ENCODE assay signal across 8 mouse cellular contexts in the genomic region with DNA sequence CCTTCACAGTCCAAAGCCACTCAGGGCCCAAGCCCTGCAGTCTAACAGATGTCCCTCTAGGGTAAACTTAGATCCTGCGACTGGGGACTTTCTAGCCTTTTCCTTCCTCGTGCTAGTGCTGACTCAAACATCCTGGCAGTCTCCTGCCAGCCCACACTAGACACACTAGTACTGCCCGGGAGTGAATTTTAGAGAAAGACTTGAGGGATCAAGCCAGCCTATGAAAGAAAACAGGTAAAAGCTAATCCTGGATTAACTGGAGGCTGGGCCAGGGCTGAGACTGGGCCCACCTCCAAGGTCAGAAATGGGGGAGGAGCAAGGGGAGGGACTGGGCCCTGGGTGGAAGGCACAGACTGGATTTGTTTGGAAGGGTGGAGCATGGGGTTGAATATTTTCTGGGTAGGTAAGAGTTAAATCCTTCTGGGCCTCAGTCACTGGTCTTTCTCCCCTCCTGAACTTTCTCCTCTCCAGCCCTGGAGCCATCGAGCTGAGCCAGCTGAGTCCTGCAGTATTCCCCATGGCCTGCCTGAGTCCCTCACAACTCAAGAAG. TPM values are rescaled to one million over a fixed set of nuclear protein-coding genes. Genes with fewer than 3 reads are reported as not detected.
DNase-seq lines count a peak whose midpoint lies in the region; ATAC-seq and TF ChIP-seq lines count a peak whose summit lies in the region.

No protein-coding gene starts in this region.

- no peaks in the 10 kb centered on the region for H3K9me3 ChIP-seq in neural tube, embryonic 13.5 days
- H3K9me3 ChIP-seq in lung, embryonic 15.5 days: no peaks in the 10 kb centered on the region

- H3K9ac ChIP-seq in neural tube, embryonic 13.5 days: no peak overlapping the region
- no peak overlapping the region for H3K9ac ChIP-seq in lung, embryonic 15.5 days

- H3K36me3 ChIP-seq in neural tube, embryonic 13.5 days: peaks cover 35% of the 10 kb centered on the region
- H3K36me3 ChIP-seq in kidney, adult 2 months (ENCODE audit: control insufficient read depth, insufficient read depth, low read length): no peaks in the 10 kb centered on the region
- H3K36me3 ChIP-seq in lung, embryonic 15.5 days: peaks cover 21% of the 10 kb centered on the region; the same call in 1 of the 2 replicates

- 32% methylated on average over 4 of the region's 4 CpGs for WGBS in neural tube, embryonic 13.5 days
- WGBS in kidney, adult 2 months: 3% methylated on average over 4 of the region's 4 CpGs
- WGBS in lung, embryonic 15.5 days: 5% methylated on average over 4 of the region's 4 CpGs

- H3K27me3 ChIP-seq in neural tube, embryonic 13.5 days: no peaks in the 10 kb centered on the region
- no peaks in the 10 kb centered on the region for H3K27me3 ChIP-seq in kidney, adult 2 months (replicated peaks; ENCODE audit: control insufficient read depth, insufficient read depth, low read length)
- H3K27me3 ChIP-seq in lung, embryonic 15.5 days: no peaks in the 10 kb centered on the region

- TF ChIP-seq POLR2A in kidney, adult 2 months (IDR thresholded peaks at IDR 0.05; ENCODE audit: low read depth, low read length): peak; percentile 76

- ATAC-seq in neural tube, embryonic 13.5 days (ENCODE audit: low read depth): no peak
- ATAC-seq in lung, embryonic 15.5 days (ENCODE audit: borderline replicate concordance, extremely low read depth, low FRiP score, low TSS enrichment): peak; percentile 69

- no peak overlapping the region for H3K4me2 ChIP-seq in neural tube, embryonic 13.5 days
- H3K4me2 ChIP-seq in lung, embryonic 15.5 days: peak overlapping the region; percentile 32; the same call in 1 of the 2 replicates

- no peak overlapping the region for H3K4me3 ChIP-seq in neural tube, embryonic 13.5 days
- H3K4me3 ChIP-seq in kidney, adult 2 months (ENCODE audit: insufficient read depth, low read depth, low read length): peak overlapping the region; percentile 39
- peak overlapping the region; percentile 4; the same call in 1 of the 2 replicates for H3K4me3 ChIP-seq in lung, embryonic 15.5 days

- no peak for TF ChIP-seq CTCF in kidney, adult 2 months (conservative IDR thresholded peaks at IDR 0.05; ENCODE audit: insufficient read depth, insufficient read length, low read depth, low read length)

- H3K27ac ChIP-seq in neural tube, embryonic 13.5 days (replicated peaks): peak overlapping the region; percentile 80
- peak overlapping the region; percentile 93 for H3K27ac ChIP-seq in kidney, adult 2 months (ENCODE audit: insufficient read depth, low read depth, low read length)
- H3K27ac ChIP-seq in lung, embryonic 15.5 days: peak overlapping the region; percentile 87

- H3K4me1 ChIP-seq in neural tube, embryonic 13.5 days (replicated peaks): peaks cover 53% of the 10 kb centered on the region
- peaks cover 55% of the 10 kb centered on the region for H3K4me1 ChIP-seq in kidney, adult 2 months (ENCODE audit: control insufficient read depth, insufficient read depth, low read length)
- peaks cover 44% of the 10 kb centered on the region for H3K4me1 ChIP-seq in lung, embryonic 15.5 days

- no peak for DNase-seq in neural tube, embryonic 10.5 days (ENCODE audit: extremely low spot score, low spot score)
- DNase-seq in embryo, embryonic 11 days: peak; percentile 61
- peak; percentile 86 for DNase-seq in heart, adult 8-10 months (ENCODE audit: low spot score)
- peak; percentile 97 for DNase-seq in kidney, adult 2 months
- peak; percentile 69 for DNase-seq in skeletal muscle tissue, adult 2 months (ENCODE audit: low read depth, low spot score)
- DNase-seq in thymus, adult 18-20 months: no peak

RNA-seq across cellular contexts. Expression of a gene that starts 0.5 kb away (rescaled TPM):
- 4.3 and 4.8 TPM in 2 replicates for polyA plus RNA-seq in neural tube, embryonic 13.5 days (2015; fragmentation: Nextera tagmentation; extraction: Ambion mirVana)
- total RNA-seq in heart, adult 8-10 months (2022): 100 to 1,000 TPM in 3 of 4 experiments, 10 to 100 TPM in 1; 97.7 to 135 (median 112) TPM
- 117 and 130 TPM in 2 replicates for polyA plus RNA-seq in kidney, adult 2 months (2012; rRNA removed)
- polyA plus RNA-seq in lung, embryonic 15.5 days (2015; fragmentation: Nextera tagmentation; extraction: Ambion mirVana): 7.1 and 7.3 TPM in 2 replicates

RNA-seq across cellular contexts. Expression of a gene that starts 14.4 kb away (rescaled TPM):
- not detected in 2 replicates for polyA plus RNA-seq in neural tube, embryonic 13.5 days (2015; fragmentation: Nextera tagmentation; extraction: Ambion mirVana)
- total RNA-seq in heart, adult 8-10 months (2022): 1 to 10 TPM in 2 of 4 experiments, not detected in 2; 1.3 to 3.7 TPM
- not detected in 2 replicates for polyA plus RNA-seq in kidney, adult 2 months (2012; rRNA removed)
- not detected in 2 replicates for polyA plus RNA-seq in lung, embryonic 15.5 days (2015; fragmentation: Nextera tagmentation; extraction: Ambion mirVana)

RNA-seq across cellular contexts. Expression of a gene that starts 19.7 kb away (rescaled TPM):
- polyA plus RNA-seq in neural tube, embryonic 13.5 days (2015; fragmentation: Nextera tagmentation; extraction: Ambion mirVana): 33.1 and 35.6 TPM in 2 replicates
- total RNA-seq in heart, adult 8-10 months (2022): 10 to 100 TPM; 20.8 to 25.2 (median 24.1) TPM
- 29.6 and 32.4 TPM in 2 replicates for polyA plus RNA-seq in kidney, adult 2 months (2012; rRNA removed)
- polyA plus RNA-seq in lung, embryonic 15.5 days (2015; fragmentation: Nextera tagmentation; extraction: Ambion mirVana): 28.8 and 31.9 TPM in 2 replicates

RNA-seq across cellular contexts. Expression of a gene that starts 19.7 kb away (rescaled TPM):
- polyA plus RNA-seq in neural tube, embryonic 13.5 days (2015; fragmentation: Nextera tagmentation; extraction: Ambion mirVana): 19.7 and 26.7 TPM in 2 replicates
- total RNA-seq in heart, adult 8-10 months (2022): 10 to 100 TPM; 15.3 to 19.8 (median 16.4) TPM
- polyA plus RNA-seq in kidney, adult 2 months (2012; rRNA removed): 17.5 and 18.7 TPM in 2 replicates
- 28.2 and 30.4 TPM in 2 replicates for polyA plus RNA-seq in lung, embryonic 15.5 days (2015; fragmentation: Nextera tagmentation; extraction: Ambion mirVana)

RNA-seq across cellular contexts. Expression of a gene that starts 26.1 kb away (rescaled TPM):
- 0.23 and 0.24 TPM in 2 replicates for polyA plus RNA-seq in neural tube, embryonic 13.5 days (2015; fragmentation: Nextera tagmentation; extraction: Ambion mirVana)
- total RNA-seq in heart, adult 8-10 months (2022): 1 to 10 TPM; 1.8 to 6.1 (median 3.6) TPM
- polyA plus RNA-seq in kidney, adult 2 months (2012; rRNA removed): 6.4 and 12.7 TPM in 2 replicates
- 0.10 and 0.25 TPM in 2 replicates for polyA plus RNA-seq in lung, embryonic 15.5 days (2015; fragmentation: Nextera tagmentation; extraction: Ambion mirVana)

Comparison
In these comparisons a context has a peak if more than half of its experiments do, and no peak if none do; other contexts are left out.
1. DNase-seq: peak in embryo, embryonic 11 days (single experiment), heart, adult 8-10 months (single experiment), kidney, adult 2 months (single experiment) and skeletal muscle tissue, adult 2 months (single experiment); none in neural tube, embryonic 10.5 days (single experiment) and thymus, adult 18-20 months (0 of 2).
2. RNA of a gene that starts 0.5 kb away (polyA plus RNA-seq): 117 to 130 TPM in kidney, adult 2 months; 7.1 to 7.3 TPM in lung, embryonic 15.5 days and 4.3 to 4.8 TPM in neural tube, embryonic 13.5 days; every median in the first group is over 10 times any median in the second.
3. Peak in every context shown above with its lines, with median percentiles within 50 percentile points of each other: H3K27ac ChIP-seq.